Mouse (Mus musculus) lung, embryonic 14.5 days (tissue): ENCODE measurements at regions not wholly inside any gene's neighbourhood (a gene's known extent, or its start where the extent isn't known, plus 50 kb on each side); places are given as distances from the start of the nearest gene placed in this dataset.

Experiments used
- ATAC-seq: fragments of 200-750 bp; cut with Nextera tagmentation; 2 replicates; pipeline ENCODE4 v1.8.0; 2017; ENCODE audit warnings: mild to moderate bottlenecking, moderate TSS enrichment, moderate library complexity; ENCODE audit not compliant: insufficient read depth
- DNase-seq: peaks from one replicate; pipeline ENCODE4 v3.0.0-alpha.2; 2015
- H3K27ac ChIP-seq: fragments of 300-500 bp; sonication (generic); 2 replicates; pipeline ENCODE4 v1.5.1; 2014; ENCODE audit warnings: low read depth, mild to moderate bottlenecking, moderate library complexity
- H3K27me3 ChIP-seq: fragments of 300-500 bp; sonication (generic); 2 replicates; pipeline ENCODE4 v1.6.1; 2014; ENCODE audit warnings: low read length, control low read depth; ENCODE audit not compliant: insufficient read depth
- H3K36me3 ChIP-seq: fragments of 300-500 bp; sonication (generic); 2 replicates; pipeline ENCODE4 v1.6.1; 2014; ENCODE audit warnings: control low read depth; ENCODE audit not compliant: insufficient read depth
- H3K4me1 ChIP-seq: fragments of 300-500 bp; sonication (generic); 2 replicates; pipeline ENCODE4 v1.6.1; 2014; ENCODE audit warnings: antibody characterized with exemption, control low read depth; ENCODE audit not compliant: insufficient read depth
- H3K4me2 ChIP-seq: fragments of 300-500 bp; sonication (generic); 2 replicates; pipeline ENCODE4 v1.6.1; 2014; ENCODE audit warnings: mild to moderate bottlenecking
- H3K4me3 ChIP-seq: fragments of 300-500 bp; sonication (generic); 2 replicates; pipeline ENCODE4 v1.5.1; 2014; ENCODE audit warnings: low read depth, low read length
- H3K9ac ChIP-seq: fragments of 300-500 bp; sonication (generic); 2 replicates; pipeline ENCODE4 v1.6.1; 2014
- H3K9me3 ChIP-seq: fragments of 300-500 bp; sonication (generic); 2 replicates; pipeline ENCODE4 v1.6.1; 2016; ENCODE audit warnings: low read depth, low read length, control low read depth
- CTCF ChIP-seq: IDR thresholded peaks from 2 replicates; pipeline ENCODE4 v1.5.1; 2016; ENCODE audit warnings: antibody characterized with exemption, low read depth
- WGBS: fragments of 180-500 bp; shearing (Covaris S2); extraction: QIAGEN DNeasy Blood & Tissue Kit; methylation state at CpG from one replicate; pipeline ENCODE4 v1.1.7; 2014; 5-methylcytosine and 5-hydroxymethylcytosine counted together

DNA sequence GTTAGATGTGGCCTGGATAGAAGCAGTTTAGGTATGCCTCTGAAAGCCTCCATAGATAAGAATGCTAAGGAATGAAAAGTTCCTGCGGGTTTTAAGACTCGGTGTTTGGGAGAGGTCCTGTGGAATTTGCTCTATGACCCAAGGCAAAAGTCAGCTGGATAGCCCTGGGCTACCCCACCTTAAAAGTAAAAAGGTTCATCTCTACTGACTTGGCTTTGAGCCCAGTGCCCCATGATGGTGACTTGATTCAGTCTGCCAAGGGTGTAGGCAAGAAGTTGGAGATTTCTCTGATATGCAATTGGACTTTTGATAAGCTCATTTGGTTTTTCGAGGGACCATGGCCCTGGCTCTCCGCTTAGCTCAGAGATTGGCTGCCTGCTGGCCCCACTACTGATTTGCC, 78.8 kb upstream of the Herc3 start:
- WGBS, result 83% methylated on average over 4 of the region's 4 CpGs
- ATAC-seq, result no peak

DNA sequence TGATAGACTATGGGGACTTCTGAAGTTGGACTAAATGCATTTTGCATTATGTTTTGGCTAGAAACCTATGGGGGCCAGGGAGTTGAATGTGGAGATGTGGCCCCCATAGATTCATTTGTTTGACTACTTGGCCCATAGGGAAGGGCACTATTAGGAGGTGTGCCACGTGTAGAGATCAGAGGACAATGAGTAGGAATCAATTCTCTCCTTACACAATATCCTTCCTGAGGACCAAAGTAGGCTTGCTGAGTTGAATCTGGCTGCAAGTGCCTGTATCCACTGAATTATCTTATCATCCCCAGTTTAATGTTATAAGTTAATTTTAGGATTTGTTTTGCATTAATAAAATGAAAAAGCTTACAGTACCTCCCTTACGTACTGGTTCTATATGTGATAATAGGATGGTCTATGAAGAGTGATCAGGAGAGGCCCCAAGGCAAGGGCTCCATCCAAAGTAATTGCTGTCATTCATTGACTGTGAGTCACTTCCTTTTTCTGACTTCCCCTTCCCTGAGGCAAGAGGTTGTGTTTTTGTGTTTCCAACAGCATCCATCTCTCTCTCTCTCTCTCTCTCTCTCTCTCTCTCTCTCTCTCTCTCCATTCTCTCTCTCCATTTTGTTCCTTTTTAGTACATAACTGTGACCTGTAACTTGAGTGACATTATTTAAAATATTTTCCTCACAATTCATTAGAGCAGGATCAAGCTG, 74.8 kb upstream of the Herc3 start:
- Histone ChIP-seq H3K27ac (no peak overlapping the region), H3K36me3 (no peaks in the 10 kb centered on the region), H3K4me1 (no peaks in the 10 kb centered on the region), H3K4me2 (no peak overlapping the region), H3K9ac (no peak overlapping the region), H3K4me3 (no peak overlapping the region), H3K27me3 (no peaks in the 10 kb centered on the region), H3K9me3 (no peaks in the 10 kb centered on the region)
- DNase-seq (no peak), ATAC-seq (no peak)
- TF ChIP-seq CTCF, result no peak
- 70% methylated on average over 2 of the region's 2 CpGs for WGBS

More for the DNA sequence above, 78.8 kb upstream of the Herc3 start:
- Histone ChIP-seq H3K9me3 (no peaks in the 10 kb centered on the region), H3K9ac (no peak overlapping the region), H3K4me3 (no peak overlapping the region), H3K4me2 (no peak overlapping the region), H3K4me1 (no peaks in the 10 kb centered on the region), H3K27ac (no peak overlapping the region), H3K36me3 (no peaks in the 10 kb centered on the region), H3K27me3 (no peaks in the 10 kb centered on the region)
- no peak for DNase-seq
- TF ChIP-seq CTCF, result no peak

DNA sequence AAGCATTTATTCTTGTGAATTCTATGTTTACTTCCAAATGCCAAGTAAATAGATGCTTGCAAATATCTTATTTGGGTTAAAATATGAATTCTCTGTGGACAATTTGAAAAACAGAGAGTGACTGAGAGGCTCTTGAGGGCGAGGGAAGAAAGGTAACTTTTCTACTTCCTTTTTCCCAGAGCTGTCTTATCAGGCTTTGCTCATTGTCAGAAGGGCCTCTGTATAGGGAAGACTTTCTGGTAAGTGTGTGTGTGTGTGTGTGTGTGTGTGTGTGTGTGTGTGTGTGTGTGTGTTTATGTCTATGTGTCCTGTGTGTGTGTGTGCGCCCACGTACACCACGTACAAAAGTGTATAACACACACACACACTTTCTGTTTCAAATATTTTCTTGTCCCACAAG, 73.9 kb upstream of the Herc3 start:
- no peaks in the 10 kb centered on the region for H3K4me1 ChIP-seq
- H3K27me3 ChIP-seq, result no peaks in the 10 kb centered on the region
- no peak overlapping the region for H3K9ac ChIP-seq
- no peak for TF ChIP-seq CTCF
- ATAC-seq (no peak), DNase-seq (no peak)
- no peak overlapping the region for H3K27ac ChIP-seq
- H3K4me2 ChIP-seq, result no peak overlapping the region
- H3K36me3 ChIP-seq, result no peaks in the 10 kb centered on the region
- H3K9me3 ChIP-seq, result no peaks in the 10 kb centered on the region
- WGBS, result 83% methylated on average over 4 of the region's 4 CpGs
- no peak overlapping the region for H3K4me3 ChIP-seq

DNA sequence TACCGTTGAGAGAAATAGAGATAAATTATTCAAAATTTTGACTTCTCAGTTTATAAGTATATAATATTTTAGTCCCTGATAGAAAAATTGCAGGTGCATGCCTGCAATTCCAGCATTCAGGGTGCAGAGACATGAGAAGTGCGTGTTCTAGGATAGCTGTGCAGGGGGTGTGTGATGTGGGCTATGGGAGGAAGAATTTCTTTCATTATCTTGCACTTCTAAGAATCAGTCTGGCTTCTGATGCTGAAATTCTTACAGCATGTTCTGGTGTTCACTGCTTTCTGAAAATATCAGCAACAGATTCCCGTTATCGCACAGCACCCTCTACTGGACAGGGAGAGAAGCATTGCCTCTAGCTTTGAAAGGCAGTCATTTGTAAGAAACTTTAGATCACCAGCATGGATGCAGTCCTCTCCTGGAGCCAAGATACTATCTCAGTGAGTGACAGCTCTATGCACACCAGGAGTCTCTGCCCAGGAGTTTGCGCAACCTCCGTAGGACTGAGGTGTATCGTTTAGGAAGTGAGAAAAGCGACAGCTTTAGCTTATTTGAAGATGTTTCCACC, 60.5 kb upstream of the Herc3 start:
- H3K27ac ChIP-seq, result no peak overlapping the region
- H3K4me1 ChIP-seq, result no peaks in the 10 kb centered on the region
- peak; percentile 91 for TF ChIP-seq CTCF
- no peaks in the 10 kb centered on the region for H3K27me3 ChIP-seq
- H3K4me3 ChIP-seq, result no peak overlapping the region
- 15% methylated on average over 8 of the region's 8 CpGs for WGBS
- no peaks in the 10 kb centered on the region for H3K9me3 ChIP-seq
- ATAC-seq (no peak; the same call in 1 of the 2 replicates), DNase-seq (peak; percentile 90)
- H3K4me2 ChIP-seq, result no peak overlapping the region
- H3K9ac ChIP-seq, result no peak overlapping the region
- no peaks in the 10 kb centered on the region for H3K36me3 ChIP-seq

DNA sequence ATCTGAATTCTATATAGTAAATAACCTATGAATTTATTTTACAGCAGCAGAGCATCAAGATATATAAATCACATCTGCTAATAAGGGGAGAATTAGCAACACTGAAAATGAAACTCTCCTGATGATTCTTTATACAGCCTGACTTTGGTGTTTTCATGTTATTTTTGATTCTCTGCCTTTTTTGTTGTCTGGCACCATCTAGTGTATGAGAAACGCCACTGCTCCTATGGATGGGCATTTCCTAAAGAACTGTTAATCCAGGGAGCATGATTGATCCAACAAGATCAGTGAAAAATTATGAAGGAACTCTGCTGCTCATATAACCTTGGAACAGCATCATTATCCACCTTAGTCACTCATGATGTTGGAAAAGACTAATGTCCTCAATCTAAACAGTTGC, 59.3 kb upstream of the Herc3 start:
- 0% methylated on average over 1 of the region's 1 CpGs for WGBS

More for the DNA sequence above, 59.3 kb upstream of the Herc3 start:
- Histone ChIP-seq H3K4me3 (no peak overlapping the region), H3K27me3 (no peaks in the 10 kb centered on the region), H3K27ac (no peak overlapping the region), H3K4me2 (no peak overlapping the region), H3K4me1 (no peaks in the 10 kb centered on the region), H3K36me3 (no peaks in the 10 kb centered on the region), H3K9me3 (no peaks in the 10 kb centered on the region), H3K9ac (no peak overlapping the region)
- ATAC-seq (no peak), DNase-seq (peak; percentile 68)
- TF ChIP-seq CTCF, result peak; percentile 77
